Mouse (Mus musculus): ENCODE measurements around the gene Hist1h4i. TPM values are rescaled to one million over a fixed set of nuclear protein-coding genes. Genes with fewer than 3 reads are reported as not detected.

Hist1h4i gene
- polyA plus RNA-seq, 1 experiment from 2014 or later = 40.8 TPM

GRCm38 (mm10) chr13:22006334-22007120 lies 34.6 kb downstream of the Hist1h4i start:
- 0 out of 2 replicates have a peak overlapping the region, but pooled peaks have one; percentile 28 for H3K9ac ChIP-seq
- under 1% methylated on average over 38 of the region's 38 CpGs for WGBS (ENCODE audit: insufficient replicate concordance)

GRCm38 (mm10) chr13:22005605-22006333 lies 35.4 kb downstream of the Hist1h4i start:
- Histone ChIP-seq H3K36me3 (replicated peaks) (no peaks in the 10 kb centered on the region), H3K27ac (replicated peaks) (no peak overlapping the region), H3K4me2 (peak overlapping the region; percentile 86), H3K4me3 (replicated peaks) (peak overlapping the region; percentile 61), H3K9ac (peak overlapping the region; percentile 28; the same call in 1 of the 2 replicates), H3K4me1 (replicated peaks) (peaks cover 26% of the 10 kb centered on the region), H3K9me3 (replicated peaks) (no peaks in the 10 kb centered on the region), H3K27me3 (peaks cover 100% of the 10 kb centered on the region)
- WGBS (ENCODE audit: insufficient replicate concordance) = under 1% methylated on average over 45 of the region's 45 CpGs
- peak; percentile 68 for ATAC-seq (ENCODE audit: insufficient read depth)

More at GRCm38 (mm10) chr13:22006334-22007120, 34.6 kb downstream of the Hist1h4i start:
- Histone ChIP-seq H3K27me3 (peaks cover 98% of the 10 kb centered on the region), H3K4me1 (replicated peaks) (peaks cover 26% of the 10 kb centered on the region), H3K36me3 (replicated peaks) (no peaks in the 10 kb centered on the region), H3K4me3 (replicated peaks) (peak overlapping the region; percentile 61), H3K4me2 (peak overlapping the region; percentile 86), H3K27ac (replicated peaks) (no peak overlapping the region), H3K9me3 (replicated peaks) (no peaks in the 10 kb centered on the region)
- peak; percentile 81 for ATAC-seq (ENCODE audit: insufficient read depth)

GRCm38 (mm10) chr13:22001823-22002222 lies 39.3 kb downstream of the Hist1h4i start:
- ATAC-seq (ENCODE audit: insufficient read depth) = no peak
- H3K36me3 ChIP-seq (replicated peaks) = no peaks in the 10 kb centered on the region
- H3K27ac ChIP-seq (replicated peaks) = no peak overlapping the region
- H3K9me3 ChIP-seq (replicated peaks) = no peaks in the 10 kb centered on the region
- no peak overlapping the region for H3K4me3 ChIP-seq (replicated peaks)
- no peak overlapping the region for H3K9ac ChIP-seq
- peak overlapping the region; percentile 20 for H3K4me2 ChIP-seq
- 6% methylated on average over 5 of the region's 5 CpGs for WGBS (ENCODE audit: insufficient replicate concordance)
- H3K27me3 ChIP-seq = peaks cover 99% of the 10 kb centered on the region
- peaks cover 23% of the 10 kb centered on the region for H3K4me1 ChIP-seq (replicated peaks)

GRCm38 (mm10) chr13:22001346-22001745 lies 39.8 kb downstream of the Hist1h4i start:
- no peak for ATAC-seq (ENCODE audit: insufficient read depth)
- H3K27ac ChIP-seq (replicated peaks) = no peak overlapping the region
- peaks cover 99% of the 10 kb centered on the region for H3K27me3 ChIP-seq
- peaks cover 22% of the 10 kb centered on the region for H3K4me1 ChIP-seq (replicated peaks)
- peak overlapping the region; percentile 20; the same call in 1 of the 2 replicates for H3K4me2 ChIP-seq
- WGBS (ENCODE audit: insufficient replicate concordance) = 11% methylated on average over 2 of the region's 2 CpGs
- no peaks in the 10 kb centered on the region for H3K9me3 ChIP-seq (replicated peaks)
- H3K36me3 ChIP-seq (replicated peaks) = no peaks in the 10 kb centered on the region
- H3K4me3 ChIP-seq (replicated peaks) = no peak overlapping the region
- no peak overlapping the region for H3K9ac ChIP-seq

DNA sequence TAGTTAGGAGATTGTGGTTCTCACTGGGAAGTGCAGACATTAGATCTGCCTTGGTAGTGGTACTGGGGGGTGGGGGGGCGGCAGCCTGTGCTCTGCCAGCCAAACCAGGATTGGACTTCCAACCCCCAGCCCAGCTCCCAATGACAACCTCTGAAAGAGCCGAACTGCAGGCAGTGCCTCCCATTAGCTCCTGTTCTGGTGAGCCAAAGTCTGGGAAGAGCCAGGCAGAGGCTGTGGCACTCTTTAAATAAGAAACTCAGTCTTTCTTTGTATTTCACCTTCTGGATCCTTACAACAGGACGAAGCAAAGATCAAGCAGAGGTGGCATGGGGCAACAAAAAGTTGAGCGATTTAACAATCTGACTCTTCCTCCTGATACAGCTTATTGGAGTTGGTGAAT lies 42.0 kb downstream of the Hist1h4i start:
- Histone ChIP-seq H3K9me3 (replicated peaks) (no peaks in the 10 kb centered on the region), H3K4me3 (replicated peaks) (no peak overlapping the region), H3K4me2 (no peak overlapping the region), H3K27ac (replicated peaks) (no peak overlapping the region), H3K27me3 (peaks cover 97% of the 10 kb centered on the region), H3K9ac (no peak overlapping the region), H3K4me1 (replicated peaks) (peaks cover 19% of the 10 kb centered on the region), H3K36me3 (replicated peaks) (no peaks in the 10 kb centered on the region)
- ATAC-seq (ENCODE audit: insufficient read depth) = no peak
- WGBS (ENCODE audit: insufficient replicate concordance) = 56% methylated on average over 4 of the region's 4 CpGs

- Histone ChIP-seq H3K36me3 (replicated peaks) (no peaks in the 10 kb centered on the region), H3K27me3 (peaks cover 97% of the 10 kb centered on the region), H3K4me3 (replicated peaks) (no peak overlapping the region), H3K9ac (no peak overlapping the region), H3K4me2 (no peak overlapping the region), H3K27ac (replicated peaks) (no peak overlapping the region), H3K4me1 (replicated peaks) (peaks cover 19% of the 10 kb centered on the region), H3K9me3 (replicated peaks) (no peaks in the 10 kb centered on the region)
- ATAC-seq (ENCODE audit: insufficient read depth) = no peak
- WGBS (ENCODE audit: insufficient replicate concordance) = 30% methylated on average over 3 of the region's 3 CpGs
Observed at GRCm38 (mm10) chr13:21998412-21998811, 42.8 kb downstream of the Hist1h4i start.

- Histone ChIP-seq H3K36me3 (replicated peaks) (no peaks in the 10 kb centered on the region), H3K27me3 (peaks cover 95% of the 10 kb centered on the region), H3K4me2 (peak overlapping the region; percentile 71; the same call in 1 of the 2 replicates), H3K27ac (replicated peaks) (no peak overlapping the region), H3K4me3 (replicated peaks) (no peak overlapping the region), H3K9me3 (replicated peaks) (no peaks in the 10 kb centered on the region), H3K4me1 (replicated peaks) (peaks cover 19% of the 10 kb centered on the region), H3K9ac (no peak overlapping the region)
- no peak for ATAC-seq (ENCODE audit: insufficient read depth)
- WGBS (ENCODE audit: insufficient replicate concordance) = 13% methylated on average over 4 of the region's 4 CpGs
Observed at GRCm38 (mm10) chr13:21997821-21998220, 43.3 kb downstream of the Hist1h4i start.

DNA sequence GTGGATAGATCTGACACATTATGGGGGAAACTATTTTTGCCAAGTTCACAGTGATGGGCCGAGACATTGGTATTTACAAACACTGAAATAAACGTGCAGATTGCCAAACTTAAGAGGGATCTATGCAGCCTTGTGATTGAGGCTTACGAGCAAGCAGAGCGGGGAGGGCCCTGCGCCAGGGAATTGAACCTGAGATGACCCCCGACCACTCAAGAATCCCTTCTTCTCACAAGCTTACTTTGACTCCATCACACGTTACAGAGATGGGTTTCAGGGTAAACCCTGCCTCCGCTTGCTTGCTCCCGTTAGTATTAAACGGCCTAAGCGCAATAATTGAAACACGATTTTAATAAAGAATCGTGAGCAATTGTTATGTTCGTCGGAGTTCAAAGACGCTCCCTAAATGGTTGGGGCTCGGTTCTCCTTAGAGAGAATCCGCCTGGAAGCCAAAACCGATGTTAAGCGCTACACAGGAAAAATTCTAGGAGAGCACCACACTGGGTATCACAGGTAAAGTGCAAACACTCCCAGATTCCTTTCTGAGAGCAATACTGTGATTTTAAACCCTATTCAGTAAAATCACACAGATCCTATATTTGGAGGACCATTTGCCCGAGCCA lies 43.9 kb downstream of the Hist1h4i start:
- no peaks in the 10 kb centered on the region for H3K36me3 ChIP-seq (replicated peaks)
- no peak overlapping the region for H3K9ac ChIP-seq
- no peak for ATAC-seq (ENCODE audit: insufficient read depth)
- no peaks in the 10 kb centered on the region for H3K9me3 ChIP-seq (replicated peaks)
- H3K27ac ChIP-seq (replicated peaks) = no peak overlapping the region
- 2% methylated on average over 21 of the region's 21 CpGs for WGBS (ENCODE audit: insufficient replicate concordance)
- peak overlapping the region; percentile 44 for H3K4me3 ChIP-seq (replicated peaks)
- H3K27me3 ChIP-seq = peaks cover 92% of the 10 kb centered on the region
- peak overlapping the region; percentile 71 for H3K4me2 ChIP-seq
- peaks cover 19% of the 10 kb centered on the region for H3K4me1 ChIP-seq (replicated peaks)

GRCm38 (mm10) chr13:21996840-21997185 lies 44.3 kb downstream of the Hist1h4i start:
- peak overlapping the region; percentile 71 for H3K4me2 ChIP-seq
- H3K27ac ChIP-seq (replicated peaks) = no peak overlapping the region
- no peak overlapping the region for H3K9ac ChIP-seq
- H3K4me3 ChIP-seq (replicated peaks) = peak overlapping the region; percentile 44
- H3K36me3 ChIP-seq (replicated peaks) = no peaks in the 10 kb centered on the region
- no peaks in the 10 kb centered on the region for H3K9me3 ChIP-seq (replicated peaks)
- H3K27me3 ChIP-seq = peaks cover 87% of the 10 kb centered on the region
- peaks cover 19% of the 10 kb centered on the region for H3K4me1 ChIP-seq (replicated peaks)
- 1% methylated on average over 13 of the region's 13 CpGs for whole genome bisulfite sequencing (ENCODE audit: insufficient replicate concordance)
- no peak for ATAC-seq (ENCODE audit: insufficient read depth)

DNA sequence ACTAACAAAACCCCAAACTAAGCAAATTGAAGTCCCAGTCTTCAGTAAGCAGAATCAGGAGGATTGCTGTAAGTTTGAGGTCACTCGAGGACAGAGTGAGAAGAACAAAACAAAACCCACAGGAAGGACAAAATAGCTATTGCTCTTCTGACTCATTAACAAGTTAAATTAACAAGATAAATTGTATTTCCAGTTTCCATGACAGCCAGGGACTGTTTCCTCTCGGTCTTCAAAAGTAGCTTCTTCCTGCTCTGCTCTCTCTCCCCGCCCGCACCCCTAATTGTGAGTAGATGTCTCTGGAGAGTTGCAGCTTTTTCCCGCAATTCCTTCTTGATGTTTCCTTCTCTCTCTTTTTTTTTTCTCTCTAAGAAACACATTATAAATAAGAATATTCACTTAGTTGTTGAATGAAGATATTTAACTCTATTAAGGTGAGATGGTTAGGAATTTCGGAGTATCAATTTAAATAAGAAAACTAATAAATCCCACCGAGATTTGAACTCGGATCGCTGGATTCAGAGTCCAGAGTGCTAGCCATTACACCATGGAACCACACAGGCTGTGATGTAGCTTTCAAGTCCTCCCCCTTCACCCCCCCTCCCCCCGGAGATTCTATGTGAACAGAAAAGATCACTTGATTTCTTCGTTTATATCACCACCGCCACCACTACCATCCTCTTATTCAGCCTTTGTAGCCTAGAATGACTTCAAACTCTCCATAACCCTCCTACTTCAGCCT lies 44.9 kb downstream of the Hist1h4i start:
- no peak overlapping the region for H3K9ac ChIP-seq
- peak overlapping the region; percentile 52 for H3K4me3 ChIP-seq (replicated peaks)
- H3K27ac ChIP-seq (replicated peaks) = no peak overlapping the region
- H3K36me3 ChIP-seq (replicated peaks) = no peaks in the 10 kb centered on the region
- H3K4me1 ChIP-seq (replicated peaks) = peaks cover 19% of the 10 kb centered on the region
- no peak for ATAC-seq (ENCODE audit: insufficient read depth)
- H3K27me3 ChIP-seq = peaks cover 82% of the 10 kb centered on the region
- WGBS (ENCODE audit: insufficient replicate concordance) = 1% methylated on average over 12 of the region's 12 CpGs
- H3K4me2 ChIP-seq = peak overlapping the region; percentile 71
- no peaks in the 10 kb centered on the region; the same call in 1 of the 2 replicates for H3K9me3 ChIP-seq (replicated peaks)
